Mouse (Mus musculus) stomach, embryonic 14.5 days (tissue): Measurements from ENCODE around the gene Dnm2. TPM values are rescaled to one million over a fixed set of nuclear protein-coding genes. Genes with fewer than 3 reads are reported as not detected.

Experiments used
- ATAC-seq: fragments of 200-750 bp; cut with Nextera tagmentation; 2 replicates; pipeline ENCODE4 v1.8.0; 2017; ENCODE audit warnings: low read depth, moderate TSS enrichment; ENCODE audit not compliant: insufficient number of reproducible peaks, insufficient read depth, low FRiP score
- H3K27ac ChIP-seq: fragments of 300-500 bp; sonication (generic); 2 replicates; pipeline ENCODE4 v1.5.1; 2014; ENCODE audit warnings: mild to moderate bottlenecking, low read length, moderate library complexity, mixed read lengths
- H3K27me3 ChIP-seq: fragments of 300-500 bp; sonication (generic); 2 replicates; pipeline ENCODE4 v1.6.1; 2014; ENCODE audit warnings: low read length, control low read depth, mixed read lengths; ENCODE audit not compliant: control insufficient read depth, insufficient read depth
- H3K36me3 ChIP-seq: fragments of 300-500 bp; sonication (generic); 2 replicates; pipeline ENCODE4 v1.6.1; 2014; ENCODE audit warnings: mild to moderate bottlenecking, control low read depth, low read length, moderate library complexity, mixed read lengths; ENCODE audit not compliant: control insufficient read depth, insufficient read depth
- H3K4me1 ChIP-seq: fragments of 300-500 bp; sonication (generic); 2 replicates; pipeline ENCODE4 v1.6.1; 2014; ENCODE audit warnings: low read length, control low read depth, mixed read lengths; ENCODE audit not compliant: control insufficient read depth, insufficient read depth
- H3K4me2 ChIP-seq: fragments of 300-500 bp; sonication (generic); replicated peaks from 2 replicates; pipeline ENCODE4 v1.6.1; 2014; ENCODE audit warnings: low read depth, low read length, control low read depth
- H3K4me3 ChIP-seq: fragments of 300-500 bp; sonication (generic); 2 replicates; pipeline ENCODE4 v1.5.1; 2014; ENCODE audit warnings: low read depth, low read length, control low read depth
- H3K9ac ChIP-seq: fragments of 300-500 bp; sonication (generic); replicated peaks from 2 replicates; pipeline ENCODE4 v1.6.1; 2014; ENCODE audit warnings: low read depth, mild to moderate bottlenecking, control low read depth, low read length, moderate library complexity, mixed read lengths
- H3K9me3 ChIP-seq: fragments of 300-500 bp; sonication (generic); 2 replicates; pipeline ENCODE4 v1.6.1; 2016; ENCODE audit warnings: low read depth, low read length, control low read depth; ENCODE audit not compliant: control insufficient read depth
- WGBS: fragments of 180-500 bp; shearing (Covaris S2); extraction: QIAGEN DNeasy Blood & Tissue Kit; methylation state at CpG from one replicate; pipeline ENCODE4 v1.1.7; 2014; 5-methylcytosine and 5-hydroxymethylcytosine counted together
- polyA plus RNA-seq: library from polyadenylated mRNA; unstranded; fragments of >200 nt; fragmentation: Nextera tagmentation; extraction: Ambion mirVana; gene quantifications from 2 replicates; pipeline ENCODE4 v1.2.1, GENCODE M21; 2014

Dnm2 gene
- polyA plus RNA-seq, 1 experiment from 2014 or later: 61.6 TPM

GRCm38 (mm10) chr9:21419646-21420045 lies 5.1 kb upstream of the Dnm2 start:
- Histone ChIP-seq H3K36me3 (peaks cover 18% of the 10 kb centered on the region), H3K9ac (no peak overlapping the region), H3K27ac (no peak overlapping the region), H3K9me3 (no peaks in the 10 kb centered on the region), H3K4me2 (no peak overlapping the region), H3K4me1 (no peaks in the 10 kb centered on the region), H3K4me3 (no peak overlapping the region), H3K27me3 (no peaks in the 10 kb centered on the region)
- ATAC-seq: no peak
- WGBS: 95% methylated on average over 2 of the region's 2 CpGs

- Histone ChIP-seq H3K4me1 (peaks cover 8% of the 10 kb centered on the region), H3K27ac (peak overlapping the region; percentile 81; the same call in 1 of the 2 replicates), H3K4me3 (peak overlapping the region; percentile 92), H3K4me2 (peak overlapping the region; percentile 77), H3K27me3 (no peaks in the 10 kb centered on the region), H3K9me3 (no peaks in the 10 kb centered on the region), H3K9ac (peak overlapping the region; percentile 82), H3K36me3 (no peaks in the 10 kb centered on the region)
- ATAC-seq: no peak
- WGBS: 2% methylated on average over 6 of the region's 6 CpGs
Observed at GRCm38 (mm10) chr9:21425556-21425945, 843 bp downstream of the Dnm2 start.

DNA sequence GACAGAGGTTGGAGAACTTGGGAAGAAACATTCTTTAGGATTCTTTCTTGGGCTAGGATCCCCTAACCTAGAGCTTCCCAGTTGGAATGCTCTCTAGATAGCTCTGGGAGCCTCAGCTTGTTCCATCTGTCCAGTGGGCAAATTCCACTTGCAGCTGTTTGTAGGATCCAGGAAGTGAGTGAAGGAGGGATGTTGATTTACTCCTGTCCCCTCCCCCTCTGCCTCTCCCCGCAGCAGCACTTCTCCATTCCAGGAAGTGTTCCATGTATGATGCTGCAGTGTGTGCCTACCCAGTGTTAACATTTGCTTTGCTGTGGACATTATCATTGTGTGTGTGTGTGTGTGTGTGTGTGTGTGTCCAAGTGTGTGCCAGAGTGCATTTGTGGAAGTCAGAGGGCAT lies 1.3 kb downstream of the Dnm2 start:
- Histone ChIP-seq H3K4me3 (peak overlapping the region; percentile 92), H3K9ac (peak overlapping the region; percentile 82), H3K4me2 (peak overlapping the region; percentile 77), H3K27me3 (no peaks in the 10 kb centered on the region), H3K36me3 (no peaks in the 10 kb centered on the region), H3K27ac (no peak overlapping the region), H3K4me1 (peaks cover 8% of the 10 kb centered on the region), H3K9me3 (no peaks in the 10 kb centered on the region)
- ATAC-seq: no peak
- 10% methylated on average over 1 of the region's 1 CpGs for WGBS

DNA sequence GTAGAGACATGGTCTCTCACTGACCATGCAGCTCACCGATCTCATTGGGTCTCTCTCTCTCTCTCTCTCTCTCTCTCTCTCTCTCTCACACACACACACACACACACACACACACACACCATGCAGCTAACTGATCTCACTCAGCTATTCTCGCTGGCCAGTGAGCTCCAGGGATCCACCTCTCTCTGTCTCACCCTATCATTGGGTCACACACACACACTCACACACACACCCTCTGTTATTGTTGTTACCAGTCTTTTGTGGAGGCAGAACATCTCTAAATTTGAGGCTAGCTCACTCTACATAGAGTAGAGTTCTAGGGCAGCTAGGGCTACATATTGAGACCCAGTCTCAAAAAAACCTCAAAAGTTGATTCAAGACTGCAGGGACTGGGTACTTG lies 1.8 kb downstream of the Dnm2 start:
- 68% methylated on average over 2 of the region's 2 CpGs for WGBS
- Histone ChIP-seq H3K4me3 (no peak overlapping the region), H3K4me2 (peak overlapping the region; percentile 77), H3K9ac (peak overlapping the region; percentile 82; the same call in 1 of the 2 replicates), H3K27ac (no peak overlapping the region), H3K27me3 (no peaks in the 10 kb centered on the region), H3K36me3 (no peaks in the 10 kb centered on the region), H3K4me1 (peaks cover 8% of the 10 kb centered on the region), H3K9me3 (no peaks in the 10 kb centered on the region)
- ATAC-seq: no peak

GRCm38 (mm10) chr9:21427773-21428172 lies 3.1 kb downstream of the Dnm2 start:
- Histone ChIP-seq H3K9me3 (no peaks in the 10 kb centered on the region), H3K4me3 (no peak overlapping the region), H3K36me3 (no peaks in the 10 kb centered on the region), H3K9ac (no peak overlapping the region), H3K27ac (no peak overlapping the region), H3K27me3 (no peaks in the 10 kb centered on the region), H3K4me2 (no peak overlapping the region), H3K4me1 (peaks cover 8% of the 10 kb centered on the region)
- ATAC-seq: no peak
- WGBS: 87% methylated on average over 2 of the region's 2 CpGs

DNA sequence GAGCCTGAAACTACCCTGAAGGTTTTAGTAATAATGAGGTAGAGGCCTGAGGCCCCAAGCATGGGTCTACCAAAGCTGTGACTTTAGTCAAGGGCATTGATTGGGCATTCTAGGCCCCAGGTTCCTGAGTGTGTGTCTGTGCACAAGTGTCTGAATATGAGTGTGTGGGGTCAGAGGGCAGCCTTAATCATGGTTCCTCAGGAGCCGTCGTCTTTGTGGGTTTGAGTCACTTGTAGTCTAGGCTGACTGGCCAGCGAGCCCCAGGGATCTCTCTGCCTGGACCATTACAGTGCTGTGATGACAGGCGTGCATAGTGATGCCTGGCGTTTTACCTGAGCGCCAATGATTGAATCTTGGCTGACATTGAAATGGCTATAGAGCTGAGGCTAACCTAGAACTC lies 3.5 kb downstream of the Dnm2 start:
- Histone ChIP-seq H3K9ac (no peak overlapping the region), H3K9me3 (no peaks in the 10 kb centered on the region), H3K27me3 (no peaks in the 10 kb centered on the region), H3K4me1 (peaks cover 8% of the 10 kb centered on the region), H3K36me3 (no peaks in the 10 kb centered on the region), H3K4me2 (no peak overlapping the region), H3K27ac (no peak overlapping the region), H3K4me3 (no peak overlapping the region)
- WGBS: 89% methylated on average over 6 of the region's 6 CpGs
- no peak for ATAC-seq

- Histone ChIP-seq H3K4me3 (no peak overlapping the region), H3K4me1 (peaks cover 6% of the 10 kb centered on the region), H3K4me2 (no peak overlapping the region), H3K27me3 (no peaks in the 10 kb centered on the region), H3K9ac (no peak overlapping the region), H3K36me3 (no peaks in the 10 kb centered on the region), H3K27ac (no peak overlapping the region), H3K9me3 (no peaks in the 10 kb centered on the region)
- ATAC-seq: no peak
- 87% methylated on average over 7 of the region's 7 CpGs for WGBS
Observed at GRCm38 (mm10) chr9:21430724-21431123, 6.0 kb downstream of the Dnm2 start.

GRCm38 (mm10) chr9:21432066-21432465 lies 7.4 kb downstream of the Dnm2 start:
- no peak overlapping the region for H3K9ac ChIP-seq
- ATAC-seq: no peak
- no peaks in the 10 kb centered on the region for H3K9me3 ChIP-seq
- H3K4me1 ChIP-seq: no peaks in the 10 kb centered on the region
- no peak overlapping the region for H3K27ac ChIP-seq
- no peaks in the 10 kb centered on the region for H3K36me3 ChIP-seq
- WGBS: 82% methylated on average over 7 of the region's 7 CpGs
- no peak overlapping the region for H3K4me2 ChIP-seq
- H3K27me3 ChIP-seq: no peaks in the 10 kb centered on the region
- H3K4me3 ChIP-seq: no peak overlapping the region

GRCm38 (mm10) chr9:21433766-21434165 lies 9.1 kb downstream of the Dnm2 start:
- Histone ChIP-seq H3K4me3 (no peak overlapping the region), H3K4me2 (no peak overlapping the region), H3K9ac (no peak overlapping the region), H3K36me3 (no peaks in the 10 kb centered on the region), H3K27ac (no peak overlapping the region), H3K27me3 (no peaks in the 10 kb centered on the region), H3K9me3 (no peaks in the 10 kb centered on the region), H3K4me1 (peaks cover 6% of the 10 kb centered on the region; the same call in 1 of the 2 replicates)
- 94% methylated on average over 8 of the region's 8 CpGs for WGBS
- no peak for ATAC-seq
